Mouse (Mus musculus) olfactory bulb, adult 2 months (tissue): ENCODE data around the gene Clcn3.

Experiments
- CTCF ChIP-seq: fragments of 200-500 bp; IDR thresholded peaks from 2 replicates; pipeline ENCODE4 v1.5.1; 2012; ENCODE audit warnings: low read depth, mild to moderate bottlenecking, low read length, moderate library complexity; ENCODE audit not compliant: insufficient read depth
- POLR2A ChIP-seq: fragments of 200-500 bp; IDR thresholded peaks from 2 replicates; pipeline ENCODE4 v1.6.1; 2012; ENCODE audit warnings: mild to moderate bottlenecking, low read depth, low read length, moderate library complexity; ENCODE audit not compliant: insufficient read depth

DNA sequence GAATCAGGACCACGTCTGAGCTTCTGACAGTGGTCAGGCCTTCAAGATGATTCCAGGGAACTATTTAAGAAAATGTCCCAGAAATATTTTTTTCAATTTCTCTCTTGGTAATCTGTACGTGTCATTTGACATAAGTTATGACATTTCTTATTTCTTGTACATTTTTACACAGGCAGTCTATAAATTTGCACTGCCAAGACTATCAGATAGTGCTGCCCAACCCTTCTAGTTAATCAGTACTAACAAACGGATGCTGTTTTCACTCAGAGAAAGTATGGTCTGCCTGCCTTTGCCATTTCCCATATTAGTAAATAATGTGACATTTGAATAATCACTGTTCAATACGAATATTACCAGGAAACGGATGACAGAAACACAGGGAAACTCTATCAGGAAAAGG is 30.3 kb downstream of the Clcn3 start:
- TF ChIP-seq CTCF (no peak), POLR2A (no peak)
